Mouse (Mus musculus): ENCODE results near the gene Mapk7.

DNA sequence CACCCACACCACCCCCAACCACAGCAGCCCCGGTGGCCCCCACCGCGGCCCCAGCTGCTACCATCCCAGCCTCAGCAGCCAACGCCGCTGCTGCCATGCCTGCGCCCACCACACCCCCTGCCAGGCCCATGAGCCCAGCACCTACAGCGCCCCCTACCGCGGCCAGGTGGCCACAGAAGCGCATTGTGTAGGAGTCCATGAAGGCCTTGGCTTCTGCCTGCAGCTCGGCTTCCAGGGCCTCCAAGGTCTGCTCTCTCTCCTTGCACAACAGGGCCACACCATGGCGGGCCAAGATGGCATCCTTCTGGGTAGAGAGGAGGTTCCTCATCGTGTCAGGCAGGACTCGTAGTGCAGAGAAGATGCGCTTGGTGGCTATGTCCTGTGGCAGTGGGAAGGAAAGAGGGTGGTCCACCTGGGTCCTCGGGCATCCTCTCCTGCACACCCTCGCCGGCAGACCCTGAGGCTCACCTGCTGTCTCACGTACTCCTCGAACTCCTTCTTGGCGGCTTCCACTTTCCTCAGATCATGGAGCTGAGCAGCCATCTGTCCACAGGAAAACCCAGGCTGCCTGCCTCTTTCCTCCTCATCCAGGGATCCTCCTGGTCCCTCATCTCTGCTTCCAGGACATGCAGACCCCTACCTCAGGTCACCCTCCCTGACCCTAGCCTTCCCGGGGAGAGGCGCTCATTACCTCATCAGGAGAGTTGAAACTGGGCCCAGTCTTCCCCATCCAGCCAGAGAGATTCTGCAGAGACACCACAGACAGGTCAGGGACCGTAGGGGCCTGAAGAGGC is 44.5 kb downstream of the Mapk7 start:
- no peak for TF ChIP-seq CTCF (IDR thresholded peaks at IDR 0.05; ENCODE audit: control insufficient read depth, insufficient read depth, low read length)
- no peak for TF ChIP-seq POLR2A (IDR thresholded peaks at IDR 0.05; ENCODE audit: borderline replicate concordance, control insufficient read depth, low read depth, low read length)

All from bone marrow, adult 2 months (tissue).